Mouse (Mus musculus) embryo, embryonic 10 days (tissue): ENCODE data around the gene Ttc6.
A peak's percentile ranks its signal among the peaks of the same experiment; 100 is the strongest.

Source experiments
- DNase-seq: peaks from one replicate; pipeline ENCODE4 v3.0.0-alpha.2; 2015; ENCODE audit warnings: low spot score

Gene Ttc6

DNA sequence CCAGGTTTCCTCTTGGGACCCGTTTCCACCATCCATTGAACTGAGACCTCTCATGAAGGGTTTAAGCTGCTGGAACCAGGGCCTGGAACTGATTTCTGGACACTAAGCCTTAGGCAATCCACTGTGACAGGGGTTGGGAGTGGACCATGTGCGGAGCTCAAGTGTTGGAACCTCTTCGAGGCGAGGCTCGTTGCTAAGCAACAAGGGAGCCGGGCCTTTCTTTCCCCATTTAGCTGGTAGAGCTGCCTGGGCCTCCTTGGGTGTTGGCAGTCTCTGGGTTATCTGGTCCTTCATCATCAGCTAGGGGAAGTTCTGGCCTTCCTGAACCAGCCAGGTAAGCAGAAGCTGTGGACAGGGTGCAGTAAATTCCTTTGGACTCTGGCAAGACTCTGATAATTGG, at the start of gene Ttc6:
Gene Ttc6, plus strand, starts transcription at position 205 of the 400 bp plus-strand sequence.
- DNase-seq: no peak

DNA sequence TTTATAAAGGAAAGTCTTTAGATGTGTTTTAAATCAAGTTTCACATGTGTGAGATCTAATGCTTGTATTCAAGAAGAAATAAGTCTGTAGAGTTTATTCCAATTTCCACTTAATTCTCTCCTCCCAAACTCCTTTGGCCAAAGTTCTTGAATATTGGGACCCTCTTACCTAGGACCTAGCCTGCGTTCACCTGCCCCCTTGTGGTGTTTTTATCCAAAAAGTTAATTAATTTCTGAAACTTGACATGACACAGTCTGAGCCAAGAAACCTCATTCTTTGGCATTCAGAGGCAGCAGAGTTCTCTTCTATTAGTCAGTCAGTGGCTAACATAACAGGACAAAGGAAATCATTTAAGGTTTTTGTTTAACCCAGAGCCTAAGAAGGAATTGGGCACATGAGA, 49.4 kb upstream of the Ttc6 start:
- DNase-seq: no peak

DNA sequence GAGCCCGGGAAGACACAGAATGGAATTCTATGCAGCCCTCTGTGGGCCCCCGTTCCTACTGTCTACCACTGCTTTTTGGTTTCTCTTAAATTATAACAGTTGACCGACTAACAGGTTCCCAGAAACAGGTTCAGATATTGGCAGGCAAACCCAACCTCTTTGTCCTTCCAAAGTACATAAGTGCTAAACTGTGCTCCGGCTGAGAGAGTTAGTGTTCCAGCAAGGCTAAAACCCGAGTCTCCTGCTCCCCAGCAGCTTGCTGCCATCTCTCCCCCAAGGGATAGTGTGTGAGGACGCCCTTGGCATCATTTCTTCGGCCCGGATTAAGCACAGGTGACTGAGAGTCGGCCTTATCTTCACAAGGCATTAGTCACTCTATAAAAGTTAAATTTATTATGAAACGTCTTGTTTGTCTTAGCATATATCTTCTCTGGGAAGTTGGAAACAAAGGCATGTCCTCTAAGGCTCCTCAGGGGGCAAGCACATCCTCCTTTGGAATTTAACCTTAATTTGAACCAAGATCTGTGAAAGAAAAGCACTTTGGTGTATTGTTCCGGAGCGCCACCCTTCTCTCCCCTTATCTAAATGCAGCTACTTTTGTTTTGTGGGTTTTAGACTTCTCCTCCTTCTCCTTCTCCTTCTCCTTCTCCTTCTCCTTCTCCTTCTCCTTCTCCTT, 48.1 kb upstream of the Ttc6 start:
- DNase-seq: no peak

DNA sequence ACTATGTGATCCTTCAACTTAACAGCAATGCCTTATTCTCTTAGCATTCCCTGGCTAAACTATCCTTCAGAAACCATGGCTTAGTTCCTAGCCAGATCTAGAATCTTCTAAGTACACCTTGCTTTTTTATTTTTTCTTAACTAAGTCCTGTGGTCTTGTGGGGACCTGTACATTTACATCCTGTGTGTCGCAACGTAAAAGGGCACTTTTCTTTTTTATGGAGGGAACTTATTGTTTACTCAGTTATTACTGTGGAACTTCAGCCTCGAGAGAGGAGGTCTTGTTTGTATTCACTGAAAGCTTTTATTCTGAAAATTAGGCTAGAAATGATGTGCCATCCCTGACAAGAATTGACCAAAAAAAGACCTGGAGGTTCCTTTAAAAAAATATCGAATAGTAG, 35.6 kb upstream of the Ttc6 start:
- DNase-seq: no peak

DNA sequence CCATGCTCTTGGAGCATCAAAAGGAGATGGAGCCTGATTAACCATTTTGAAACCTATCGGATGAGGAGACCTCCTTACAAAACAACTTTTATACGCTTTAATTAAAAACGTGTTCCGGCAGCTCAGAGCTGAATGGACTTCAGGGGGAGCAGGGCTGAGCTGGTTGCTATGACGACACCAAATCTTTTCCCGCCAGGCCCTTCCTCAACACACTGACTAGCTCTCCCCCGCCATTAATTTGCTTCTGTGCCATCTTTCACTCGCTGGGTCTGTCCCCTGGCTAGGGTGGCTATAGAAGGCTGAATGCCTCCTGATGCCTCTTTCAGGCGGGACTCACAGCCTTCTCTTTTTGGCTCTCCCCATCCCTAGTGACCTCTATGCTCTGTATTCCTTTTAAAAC, 33.4 kb upstream of the Ttc6 start:
- DNase-seq: peak; percentile 61

DNA sequence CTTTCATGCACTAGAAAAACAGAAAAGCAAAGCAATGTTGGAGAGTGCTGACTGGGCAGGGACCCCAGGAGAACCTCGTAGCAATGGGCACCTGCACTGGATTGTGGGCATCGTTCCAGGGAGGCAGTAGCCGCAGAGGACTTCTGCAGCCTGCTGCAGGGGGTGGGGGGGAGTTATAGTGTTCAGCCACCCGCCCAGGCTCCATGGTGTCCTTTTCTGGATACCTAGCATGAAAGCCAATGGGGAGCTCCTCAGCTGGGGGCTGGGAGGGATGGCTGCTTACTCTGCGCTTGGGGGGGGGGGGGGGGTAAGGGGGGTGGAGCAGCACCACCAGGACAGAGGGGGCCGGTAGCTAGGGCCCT, 29.4 kb upstream of the Ttc6 start:
- no peak for DNase-seq

DNA sequence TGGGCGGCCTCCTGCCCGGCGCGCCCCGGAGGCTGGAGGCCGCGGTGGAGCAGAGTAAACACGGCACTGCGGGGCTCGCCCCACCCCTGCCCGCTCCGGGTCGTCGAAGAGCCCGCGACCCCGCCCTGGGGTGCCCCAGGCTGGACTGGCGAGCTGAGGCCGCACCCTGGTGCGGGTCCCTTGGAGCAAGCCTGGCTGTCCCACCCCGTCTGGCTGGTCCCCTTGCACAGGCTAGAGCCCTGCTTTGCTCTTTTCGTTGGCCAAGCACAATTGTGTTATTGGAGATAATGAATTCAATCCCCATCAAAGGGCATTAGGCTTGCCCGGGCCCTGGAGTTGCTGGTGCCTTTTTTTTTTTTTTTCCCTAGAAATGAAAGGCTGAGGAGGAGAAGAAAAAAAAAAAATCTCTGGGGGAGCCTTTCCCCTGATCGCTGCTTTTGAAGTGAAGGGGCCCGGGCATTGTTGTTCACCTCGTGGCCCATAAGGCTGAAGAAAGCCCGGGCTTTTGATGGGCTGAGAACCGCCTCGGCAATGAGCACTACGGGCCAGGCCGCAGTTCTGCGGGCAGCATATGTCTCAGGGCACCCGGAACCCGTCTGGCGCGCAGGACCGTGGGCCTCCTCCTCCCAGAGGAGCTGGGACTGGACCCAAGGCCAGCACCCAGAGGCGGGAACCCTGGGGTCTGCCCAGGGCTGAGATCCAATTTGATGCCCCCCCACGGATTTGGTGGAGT, 28.9 kb upstream of the Ttc6 start:
- DNase-seq: peak; percentile 70

DNA sequence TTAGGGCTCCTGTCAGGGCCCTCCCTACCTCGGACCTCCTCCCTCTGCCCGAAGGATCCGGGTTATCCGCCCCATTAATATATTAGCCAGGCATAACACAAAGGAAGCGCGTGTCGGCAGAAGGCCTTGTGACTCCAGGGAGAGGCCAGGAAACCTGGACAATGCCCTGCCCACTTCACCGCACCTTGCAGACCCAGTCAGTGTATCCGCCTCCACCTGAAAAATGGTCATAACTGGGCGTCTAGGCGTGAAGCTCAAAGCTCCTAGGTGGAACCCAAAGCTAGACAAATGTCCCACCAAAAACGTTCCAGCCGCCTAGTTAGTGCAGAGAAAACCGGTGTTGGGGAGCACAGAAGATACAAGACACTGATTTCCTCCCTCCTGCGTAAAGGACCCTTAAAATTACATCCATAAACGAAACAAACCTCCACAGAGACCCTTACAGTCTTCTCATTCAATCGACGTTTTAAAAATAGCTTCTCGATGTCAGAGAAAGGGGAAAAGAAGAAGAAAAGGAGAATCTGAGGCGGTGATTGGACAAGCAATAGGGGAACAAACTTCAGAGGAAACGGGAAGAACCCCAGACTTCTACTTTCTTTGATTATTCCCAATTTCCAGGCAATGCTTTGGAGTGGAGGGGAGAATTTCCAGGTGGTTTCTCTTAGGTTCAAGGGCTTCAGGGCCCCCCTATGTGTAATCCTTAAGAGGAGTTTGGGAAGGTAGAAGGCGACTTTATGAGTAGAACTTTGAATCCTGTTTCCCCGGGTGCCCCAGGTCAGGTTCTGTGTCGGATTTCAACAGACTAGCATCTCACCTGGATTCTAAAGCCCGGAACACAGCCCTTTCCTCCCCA, 27.6 kb upstream of the Ttc6 start:
- DNase-seq: peak; percentile 39

DNA sequence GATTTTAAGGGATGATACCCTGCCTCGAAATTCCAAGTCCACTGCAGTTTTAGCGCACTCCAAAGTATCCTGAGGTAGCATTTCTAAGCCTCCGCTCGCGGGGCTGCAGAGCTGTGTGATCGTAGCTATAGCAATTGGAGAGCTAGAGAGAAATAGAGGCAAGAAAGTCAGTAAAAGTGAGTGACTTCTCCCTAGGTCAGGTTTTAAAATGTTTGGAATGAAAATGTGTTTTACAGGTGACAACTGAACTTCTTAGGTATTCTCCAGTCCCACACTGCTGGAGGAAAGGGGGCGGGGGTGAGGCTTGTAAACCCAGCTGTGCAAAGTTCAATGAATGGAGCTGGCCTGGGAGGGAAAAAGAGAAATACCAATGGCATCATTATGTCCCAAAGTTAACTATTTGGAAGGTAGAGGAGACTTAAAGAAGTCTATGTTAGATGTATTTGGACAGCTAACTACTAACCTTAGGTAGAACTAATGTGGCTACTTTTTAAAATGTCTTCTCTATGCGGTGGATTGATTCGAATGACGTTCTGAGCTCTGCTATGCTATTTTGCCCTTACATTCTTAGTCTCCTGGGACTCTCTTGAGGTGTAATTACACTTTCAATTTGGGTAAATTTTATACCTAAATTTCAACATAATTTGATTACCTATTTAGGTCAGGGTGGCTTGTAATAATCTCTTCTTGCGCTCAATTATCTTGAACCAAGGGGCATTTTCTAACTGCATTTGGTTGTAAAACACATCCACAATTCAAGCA, 26.8 kb upstream of the Ttc6 start:
- no peak for DNase-seq

DNA sequence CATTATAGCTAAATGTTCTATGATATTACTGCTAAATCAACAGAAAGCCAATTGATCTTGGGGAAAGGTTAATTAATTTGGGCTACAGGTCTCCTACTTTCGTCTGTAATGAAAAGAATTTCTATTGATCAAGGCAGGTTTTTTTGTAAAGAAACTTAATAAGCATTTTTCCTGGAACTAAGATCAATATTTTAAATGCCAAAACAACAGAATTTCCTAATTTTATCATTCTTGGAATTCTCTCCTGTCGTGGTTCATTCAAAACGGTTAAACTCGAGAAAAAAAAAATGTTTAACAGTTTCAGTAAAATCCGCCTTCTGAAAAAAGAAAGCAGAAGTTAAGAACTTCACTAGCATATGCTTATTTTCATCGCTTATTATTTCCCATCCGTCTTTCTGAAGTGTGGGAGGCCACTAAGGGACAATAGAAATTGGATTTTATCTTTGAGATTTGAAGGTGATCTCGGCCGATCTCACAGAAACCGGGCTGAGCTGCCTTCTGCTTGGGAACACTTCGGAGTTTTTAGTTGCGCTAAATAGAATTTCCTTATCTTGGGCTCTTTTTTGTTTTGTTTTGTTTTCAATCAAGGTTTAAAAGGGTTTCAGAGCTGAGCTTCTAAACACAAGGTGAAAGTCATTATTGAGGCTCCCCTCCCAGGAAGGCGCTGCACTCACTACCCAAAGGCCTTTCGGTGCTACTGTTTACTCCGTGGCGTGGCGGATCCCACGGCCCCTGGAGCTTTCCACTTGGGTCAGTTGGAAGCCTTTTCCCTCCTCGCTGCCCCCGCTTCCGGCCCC, 25.9 kb upstream of the Ttc6 start:
- DNase-seq: peak; percentile 43

DNA sequence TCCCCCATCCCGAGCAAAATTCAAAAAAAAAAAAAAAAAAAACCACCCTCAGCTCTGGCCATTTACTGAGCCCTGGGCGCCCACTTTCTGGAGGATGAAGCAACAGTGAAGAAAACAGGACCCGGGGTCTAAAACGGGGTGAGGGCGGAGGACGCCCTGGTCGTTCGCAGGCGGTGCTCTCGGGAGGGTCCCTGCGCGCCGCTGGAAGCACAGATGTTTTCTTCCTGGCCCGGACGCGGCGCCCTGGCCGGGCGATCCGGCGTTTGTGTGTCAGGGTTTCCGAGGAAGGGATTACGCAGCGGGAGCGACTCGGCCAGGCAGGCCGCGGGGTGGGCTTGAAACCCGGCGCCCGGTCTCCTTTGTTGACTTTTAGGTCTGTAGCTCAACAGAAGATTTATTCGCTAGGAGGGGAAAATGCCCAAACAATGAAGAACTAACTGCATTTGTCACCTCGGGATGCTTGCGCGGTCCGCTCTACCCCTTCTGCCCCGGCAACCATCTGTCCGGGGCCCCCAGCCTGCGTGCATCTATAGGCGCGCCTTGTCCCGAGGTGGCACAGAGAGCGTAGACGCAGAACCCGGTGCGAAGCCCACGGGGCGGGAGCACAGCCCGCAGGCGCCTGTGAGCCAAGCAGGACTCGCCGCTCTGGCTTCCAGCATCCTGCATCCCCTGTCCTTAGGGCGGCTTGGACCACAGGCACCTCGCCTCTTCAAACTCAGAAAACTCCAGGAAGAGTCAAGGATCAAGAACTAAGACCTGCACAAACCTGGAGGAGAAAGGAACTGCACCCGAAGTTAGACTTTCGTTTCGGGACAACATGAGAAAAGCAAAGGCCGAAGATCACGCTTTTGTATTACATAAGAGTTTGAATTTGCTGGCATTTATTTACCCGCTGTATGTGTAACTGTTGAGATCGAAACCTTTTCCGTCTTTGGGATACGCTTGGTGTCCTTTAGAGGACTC, 25.0 kb upstream of the Ttc6 start:
- peak; percentile 68 for DNase-seq

DNA sequence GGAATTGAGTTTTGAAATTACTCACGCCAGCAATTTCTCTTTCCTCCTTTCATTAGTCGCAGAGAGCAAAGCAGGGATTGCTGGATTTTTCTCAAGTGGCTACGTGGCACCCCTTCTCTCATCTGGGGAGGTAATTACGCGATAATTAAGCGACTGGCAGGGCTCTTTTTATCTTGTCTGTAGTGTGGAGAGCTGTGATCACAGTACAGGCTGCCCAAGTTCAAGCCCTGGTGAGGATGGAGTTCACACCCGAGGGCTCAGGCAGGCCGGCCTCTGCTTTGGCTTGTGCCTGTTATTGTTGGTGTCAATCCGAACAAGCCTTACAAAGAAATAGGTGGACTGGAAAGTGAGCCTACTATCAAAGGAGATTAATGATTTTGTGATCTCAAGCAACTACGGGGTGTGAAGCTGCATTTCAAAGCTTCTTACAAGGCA, 24.3 kb upstream of the Ttc6 start:
- DNase-seq: peak; percentile 62

DNA sequence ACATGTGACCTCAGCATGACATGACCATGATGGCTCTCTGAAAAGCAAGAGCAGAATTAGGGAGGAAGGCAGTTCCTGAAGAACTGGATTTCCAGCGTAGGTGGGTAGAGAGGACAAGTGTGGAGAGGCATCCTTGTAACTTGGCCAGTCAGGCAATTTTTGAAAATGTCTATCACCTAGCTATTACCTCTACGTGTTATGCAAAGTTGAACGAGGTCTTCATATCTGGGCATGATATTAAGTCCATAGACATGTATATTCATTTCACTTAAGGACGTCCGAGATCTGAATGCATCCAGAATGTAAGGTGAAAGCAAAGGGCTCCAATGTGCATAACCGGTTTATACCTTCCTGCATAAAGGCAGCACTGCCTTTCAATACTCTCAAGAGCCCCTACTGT, 22.8 kb upstream of the Ttc6 start:
- no peak for DNase-seq

DNA sequence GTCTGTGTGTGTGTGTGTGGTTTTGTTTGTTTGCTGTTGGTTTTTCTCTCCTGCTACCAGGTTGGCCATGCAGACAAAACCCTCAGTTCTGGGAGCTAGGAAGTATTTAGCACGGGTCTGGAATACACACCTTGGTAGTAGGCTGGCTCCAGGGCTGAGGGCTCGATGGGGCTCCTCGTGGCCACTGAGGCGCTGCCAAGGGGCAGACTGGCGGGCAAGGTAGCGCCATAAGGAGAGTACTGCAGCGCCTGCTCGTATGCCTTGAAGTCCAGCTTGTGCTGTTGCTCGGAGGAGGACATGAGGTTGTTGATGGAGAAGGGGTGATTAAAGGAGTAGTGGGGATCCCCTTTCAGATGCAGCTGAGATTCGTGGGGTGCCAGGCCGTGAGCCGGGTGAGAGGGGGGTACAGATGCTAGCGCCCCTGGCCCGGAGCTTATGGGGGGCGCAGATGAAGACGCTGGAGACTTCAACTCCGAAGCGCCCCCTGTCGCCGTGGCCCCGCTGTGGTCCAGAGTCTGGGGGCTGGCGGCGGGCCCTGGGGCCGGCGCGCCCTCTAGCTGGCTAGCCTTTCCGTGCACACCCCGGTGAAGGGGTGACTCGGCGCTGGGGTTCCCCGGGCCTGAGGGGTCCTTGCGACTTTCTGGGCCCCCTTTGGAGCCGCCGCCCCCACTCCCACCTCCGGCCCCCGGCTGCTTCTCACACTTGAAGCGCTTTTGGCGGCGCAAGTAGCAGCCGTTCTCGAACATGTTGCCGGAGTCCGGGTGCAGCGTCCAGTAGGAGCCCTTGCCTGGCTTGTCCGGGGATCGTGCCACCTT, 21.8 kb upstream of the Ttc6 start:
- peak; percentile 52 for DNase-seq

DNA sequence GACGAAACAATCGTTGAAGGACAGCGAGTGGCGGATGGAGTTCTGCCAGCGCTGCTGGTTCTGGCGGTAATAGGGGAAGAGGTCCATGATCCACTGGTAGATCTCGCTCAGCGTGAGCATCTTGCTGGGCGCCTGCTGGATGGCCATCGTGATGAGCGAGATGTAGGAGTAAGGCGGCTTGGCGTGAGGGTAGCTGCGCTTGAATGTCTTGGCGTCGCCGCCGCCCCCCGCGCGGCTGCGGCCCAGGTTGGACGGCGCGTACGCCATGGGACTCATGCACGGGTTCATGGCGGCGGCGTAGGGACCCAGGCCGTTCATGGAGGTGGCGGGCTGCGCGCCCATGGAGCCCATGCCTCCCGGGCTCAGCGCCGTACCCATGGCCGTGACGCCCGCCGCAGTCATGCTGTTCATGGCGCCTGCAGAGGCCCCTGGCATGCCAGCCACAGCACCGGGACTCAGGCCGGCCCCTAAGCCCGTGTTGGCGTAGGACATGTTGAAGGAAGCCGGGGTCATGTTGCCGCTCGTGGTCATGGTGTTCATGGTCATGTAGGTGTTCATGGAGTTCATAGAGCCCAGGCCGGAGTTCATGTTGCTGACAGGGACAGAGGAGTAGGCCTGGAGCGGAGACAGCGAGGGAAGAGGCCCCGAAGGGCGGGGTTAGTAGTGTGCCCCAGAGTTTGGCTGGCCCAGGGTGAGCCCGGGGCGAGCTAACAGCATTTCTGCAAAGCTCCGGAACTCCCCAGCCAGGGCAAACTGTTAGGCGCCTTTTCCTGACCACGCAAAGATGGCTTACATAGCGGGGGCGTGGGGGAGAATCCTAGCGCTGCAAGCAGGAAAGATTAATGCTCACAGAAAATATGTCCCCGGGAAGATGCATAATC, 20.9 kb upstream of the Ttc6 start:
- peak; percentile 34 for DNase-seq

DNA sequence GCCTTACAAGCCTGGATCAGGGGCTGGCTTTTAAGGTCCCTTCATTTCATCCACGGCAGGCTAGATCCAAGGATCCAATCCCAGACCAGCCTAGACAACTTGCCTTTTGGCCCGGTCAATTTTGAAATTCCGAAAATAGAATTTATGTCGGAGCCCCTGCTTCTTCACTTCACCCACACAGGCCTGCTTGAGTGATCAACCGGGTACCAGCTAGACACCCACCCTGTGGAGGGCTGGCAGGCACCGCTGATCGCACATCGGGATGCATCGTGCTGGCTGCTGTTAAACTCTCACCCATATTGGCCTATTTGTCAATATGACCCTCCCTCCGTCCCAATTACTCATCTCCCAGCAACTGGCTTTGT, 20.3 kb upstream of the Ttc6 start:
- DNase-seq: no peak

DNA sequence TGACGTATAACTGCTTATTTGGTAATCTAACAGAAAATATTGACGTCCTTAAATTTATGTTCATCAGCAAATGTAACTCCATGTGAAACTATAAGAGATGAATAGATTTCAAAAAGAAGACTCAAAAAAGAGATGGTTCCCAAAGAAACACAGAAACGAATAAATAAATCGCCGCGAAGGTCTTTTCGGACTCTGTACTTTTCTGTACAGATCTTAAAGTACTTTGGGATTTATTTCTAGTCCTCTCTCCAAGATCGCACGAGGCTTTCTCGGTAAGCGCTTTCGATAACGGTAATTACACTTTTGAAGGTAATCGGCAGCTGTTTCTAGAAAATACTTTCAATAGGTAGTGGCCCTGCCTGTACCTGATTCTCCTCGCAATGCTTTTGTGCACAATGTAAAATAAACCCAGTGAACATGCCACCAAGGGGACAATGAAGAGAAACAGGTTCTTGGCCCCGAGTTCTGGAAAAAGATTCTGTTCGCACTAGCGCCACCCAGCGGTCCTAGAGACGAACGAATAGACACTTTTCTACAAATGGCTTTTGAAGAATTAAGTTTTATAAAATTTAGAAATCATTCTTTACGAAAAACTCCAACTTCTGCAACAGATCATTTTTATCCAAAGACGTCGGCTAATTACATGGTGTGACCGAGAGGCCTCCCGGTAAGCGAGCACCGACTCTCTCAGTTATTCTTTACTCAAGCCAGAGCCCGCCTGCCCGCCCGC, 19.1 kb upstream of the Ttc6 start:
- peak; percentile 94 for DNase-seq
